39 mouse cellular contexts compared by ENCODE assay signal in genomic region chr7:103966873-103967272, GRCm38 (mm10). TPM values are rescaled to one million over a fixed set of nuclear protein-coding genes. Genes with fewer than 3 reads are reported as not detected.
"Had no signal": no experiment of that assay in that cellular context is flagged by ENCODE, and none has a peak within 500 bp of the region (broad histone marks: within the 10 kb centered on the region; RNA-seq: fewer than 3 reads in every experiment).

No protein-coding gene starts in this region.

RNA-seq across cellular contexts. Expression of gene Olfr635, which starts 4.1 kb away (rescaled TPM):
- total RNA-seq: liver, adult 2 months; megakaryocyte progenitor cell, adult 5-6 weeks; megakaryocyte, adult 5-6 weeks; megakaryocyte-erythroid progenitor cell, adult 5-6 weeks; midbrain, postnatal 0 days; monocyte, adult 5-6 weeks had no signal
- polyA plus RNA-seq: limb, embryonic 10.5 days; limb, embryonic 11.5 days; limb, embryonic 12.5 days; limb, embryonic 13.5 days; limb, embryonic 14.5 days; limb, embryonic 15.5 days; liver, adult 2 months; liver, embryonic 11.5 days; liver, embryonic 12.5 days; liver, embryonic 13.5 days; liver, embryonic 15.5 days; liver, embryonic 16.5 days; liver, postnatal 0 days; lung, adult 2 months; lung, embryonic 14.5 days; lung, embryonic 15.5 days; lung, embryonic 16.5 days; lung, postnatal 0 days; macrophage; midbrain, embryonic 12.5 days; midbrain, embryonic 14.5 days; myocyte; neural tube, embryonic 11.5 days; neural tube, embryonic 12.5 days had no signal

RNA-seq across cellular contexts. Expression of gene Olfr633, which starts 22.6 kb away (rescaled TPM):
- total RNA-seq: left cerebral cortex, postnatal 10 days; left cerebral cortex, postnatal 14 days; left cerebral cortex, postnatal 25 days; left cerebral cortex, postnatal 36 days; left cerebral cortex, postnatal 4 days; liver, adult 2 months; megakaryocyte progenitor cell, adult 5-6 weeks; megakaryocyte, adult 5-6 weeks; megakaryocyte-erythroid progenitor cell, adult 5-6 weeks; midbrain, postnatal 0 days; monocyte, adult 5-6 weeks had no signal
- polyA plus RNA-seq: limb, embryonic 10.5 days; limb, embryonic 11.5 days; limb, embryonic 12.5 days; limb, embryonic 13.5 days; limb, embryonic 14.5 days; limb, embryonic 15.5 days; liver, adult 2 months; liver, embryonic 11.5 days; liver, embryonic 13.5 days; liver, embryonic 16.5 days; liver, postnatal 0 days; lung, adult 2 months; lung, embryonic 14.5 days; lung, embryonic 15.5 days; lung, embryonic 16.5 days; lung, postnatal 0 days; macrophage; midbrain, embryonic 10.5 days; midbrain, embryonic 11.5 days; midbrain, embryonic 12.5 days; midbrain, embryonic 13.5 days; midbrain, embryonic 14.5 days; midbrain, embryonic 15.5 days; midbrain, embryonic 16.5 days; midbrain, postnatal 0 days; myocyte; neural tube, embryonic 11.5 days; neural tube, embryonic 12.5 days had no signal

RNA-seq across cellular contexts. Expression of gene Olfr638, which starts 31.7 kb away (rescaled TPM):
- total RNA-seq: left cerebral cortex, postnatal 10 days; left cerebral cortex, postnatal 14 days; left cerebral cortex, postnatal 25 days; left cerebral cortex, postnatal 36 days; left cerebral cortex, postnatal 4 days; liver, adult 2 months; megakaryocyte progenitor cell, adult 5-6 weeks; megakaryocyte, adult 5-6 weeks; megakaryocyte-erythroid progenitor cell, adult 5-6 weeks; midbrain, postnatal 0 days; monocyte, adult 5-6 weeks had no signal
- polyA plus RNA-seq: limb, embryonic 10.5 days; limb, embryonic 11.5 days; limb, embryonic 12.5 days; limb, embryonic 13.5 days; limb, embryonic 14.5 days; limb, embryonic 15.5 days; liver, adult 2 months; liver, embryonic 11.5 days; liver, embryonic 12.5 days; liver, embryonic 13.5 days; liver, embryonic 15.5 days; liver, embryonic 16.5 days; liver, postnatal 0 days; lung, adult 2 months; lung, embryonic 14.5 days; lung, embryonic 15.5 days; lung, embryonic 16.5 days; lung, postnatal 0 days; macrophage; midbrain, embryonic 10.5 days; midbrain, embryonic 11.5 days; midbrain, embryonic 12.5 days; midbrain, embryonic 13.5 days; midbrain, embryonic 14.5 days; midbrain, embryonic 15.5 days; midbrain, embryonic 16.5 days; midbrain, postnatal 0 days; myocyte; neural tube, embryonic 11.5 days; neural tube, embryonic 12.5 days had no signal

RNA-seq across cellular contexts. Expression of gene Olfr632, which starts 32.7 kb away (rescaled TPM):
- total RNA-seq: left cerebral cortex, postnatal 14 days; left cerebral cortex, postnatal 25 days; left cerebral cortex, postnatal 4 days; liver, adult 2 months; megakaryocyte progenitor cell, adult 5-6 weeks; megakaryocyte, adult 5-6 weeks; megakaryocyte-erythroid progenitor cell, adult 5-6 weeks; midbrain, postnatal 0 days; monocyte, adult 5-6 weeks had no signal
- polyA plus RNA-seq: limb, embryonic 10.5 days; limb, embryonic 11.5 days; limb, embryonic 12.5 days; limb, embryonic 13.5 days; limb, embryonic 14.5 days; limb, embryonic 15.5 days; liver, adult 2 months; lung, adult 2 months; lung, embryonic 14.5 days; lung, embryonic 15.5 days; lung, embryonic 16.5 days; lung, postnatal 0 days; macrophage; midbrain, embryonic 10.5 days; midbrain, embryonic 11.5 days; midbrain, embryonic 12.5 days; midbrain, embryonic 13.5 days; midbrain, embryonic 14.5 days; midbrain, embryonic 15.5 days; midbrain, embryonic 16.5 days; midbrain, postnatal 0 days; myocyte; neural tube, embryonic 11.5 days; neural tube, embryonic 12.5 days had no signal

RNA-seq across cellular contexts. Expression of gene Olfr631, which starts 38.2 kb away (rescaled TPM):
- total RNA-seq: left cerebral cortex, postnatal 10 days; left cerebral cortex, postnatal 14 days; left cerebral cortex, postnatal 25 days; left cerebral cortex, postnatal 36 days; left cerebral cortex, postnatal 4 days; liver, adult 2 months; megakaryocyte progenitor cell, adult 5-6 weeks; megakaryocyte, adult 5-6 weeks; megakaryocyte-erythroid progenitor cell, adult 5-6 weeks; midbrain, postnatal 0 days; monocyte, adult 5-6 weeks had no signal
- polyA plus RNA-seq: limb, embryonic 10.5 days; limb, embryonic 11.5 days; limb, embryonic 12.5 days; limb, embryonic 13.5 days; limb, embryonic 14.5 days; limb, embryonic 15.5 days; liver, adult 2 months; liver, embryonic 11.5 days; liver, embryonic 13.5 days; liver, embryonic 16.5 days; liver, postnatal 0 days; lung, adult 2 months; lung, embryonic 14.5 days; lung, embryonic 15.5 days; lung, embryonic 16.5 days; lung, postnatal 0 days; macrophage; midbrain, embryonic 10.5 days; midbrain, embryonic 11.5 days; midbrain, embryonic 12.5 days; midbrain, embryonic 13.5 days; midbrain, embryonic 14.5 days; midbrain, embryonic 15.5 days; midbrain, embryonic 16.5 days; midbrain, postnatal 0 days; myocyte; neural tube, embryonic 11.5 days; neural tube, embryonic 12.5 days had no signal
